Mouse (Mus musculus) thymus, adult 2 months (tissue): Measurements from ENCODE around the gene Zfp592. TPM values are rescaled to one million over a fixed set of nuclear protein-coding genes. Genes with fewer than 3 reads are reported as not detected.

Experiments
- DNase-seq: peaks from one replicate; pipeline ENCODE4 v3.0.0; 2021
- H3K27ac ChIP-seq: fragments of 200-500 bp; 2 replicates; pipeline ENCODE4 v1.5.1; 2012; ENCODE audit warnings: low read length, control low read depth; ENCODE audit not compliant: control insufficient read depth, insufficient read depth
- H3K27me3 ChIP-seq: fragments of 200-500 bp; 2 replicates; pipeline ENCODE4 v1.6.1; 2012; ENCODE audit warnings: mild to moderate bottlenecking, low read length, moderate library complexity, mixed read lengths; ENCODE audit not compliant: control insufficient read depth, insufficient read depth
- H3K36me3 ChIP-seq: fragments of 200-500 bp; 2 replicates; pipeline ENCODE4 v1.6.1; 2012; ENCODE audit warnings: mild to moderate bottlenecking, low read length, moderate library complexity; ENCODE audit not compliant: control insufficient read depth, insufficient read depth
- H3K4me1 ChIP-seq: fragments of 200-500 bp; replicated peaks from 2 replicates; pipeline ENCODE4 v1.6.1; 2012; ENCODE audit warnings: low read length; ENCODE audit not compliant: control insufficient read depth, insufficient read depth
- H3K4me3 ChIP-seq: fragments of 200-500 bp; 2 replicates; pipeline ENCODE4 v1.5.1; 2012; ENCODE audit warnings: mild to moderate bottlenecking, low read length, control low read depth, moderate library complexity; ENCODE audit not compliant: control insufficient read depth, insufficient read depth
- CTCF ChIP-seq: fragments of 200-500 bp; IDR thresholded peaks from 2 replicates; pipeline ENCODE4 v1.5.1; 2012; ENCODE audit warnings: mild to moderate bottlenecking, control low read depth, low read length, moderate library complexity, borderline replicate concordance; ENCODE audit not compliant: control insufficient read depth, poor library complexity, insufficient read depth; ENCODE audit errors: extremely low read depth
- POLR2A ChIP-seq: fragments of 200-500 bp; IDR thresholded peaks from 2 replicates; pipeline ENCODE4 v1.6.1; 2012; ENCODE audit warnings: mild to moderate bottlenecking, low read length, control low read depth, moderate library complexity; ENCODE audit not compliant: control insufficient read depth, poor library complexity, insufficient read depth; ENCODE audit errors: extremely low read depth
- WGBS: fragments of 180-500 bp; shearing (Covaris S2); methylation state at CpG from one replicate; pipeline ENCODE4 v1.1.7; 2018; 5-methylcytosine and 5-hydroxymethylcytosine counted together
- polyA plus RNA-seq: library from polyadenylated mRNA; depleted of rRNA; stranded (reverse); fragments of >200 nt; gene quantifications from 2 replicates; pipeline ENCODE4 v1.2.3, GENCODE M21; 2012; rRNA removed

The Zfp592 gene
- polyA plus RNA-seq, 1 experiment = 45.0 TPM

GRCm38 (mm10) chr7:81075732-81076131, 82.3 kb downstream of the Zfp592 start:
- H3K27ac ChIP-seq = peak overlapping the region; percentile 68

GRCm38 (mm10) chr7:81077009-81077408, 83.5 kb downstream of the Zfp592 start:
- no peaks in the 10 kb centered on the region for H3K36me3 ChIP-seq
- H3K4me3 ChIP-seq = no peak overlapping the region
- TF ChIP-seq CTCF (no peak), POLR2A (no peak)
- WGBS = 91% methylated on average over 6 of the region's 6 CpGs
- no peak for DNase-seq
- peaks cover 20% of the 10 kb centered on the region for H3K4me1 ChIP-seq
- H3K27ac ChIP-seq = no peak overlapping the region
- no peaks in the 10 kb centered on the region for H3K27me3 ChIP-seq

More at GRCm38 (mm10) chr7:81075732-81076131, 82.3 kb downstream of the Zfp592 start:
- Histone ChIP-seq H3K36me3 (no peaks in the 10 kb centered on the region), H3K4me3 (no peak overlapping the region), H3K27me3 (no peaks in the 10 kb centered on the region), H3K4me1 (peaks cover 20% of the 10 kb centered on the region)
- TF ChIP-seq CTCF (no peak), POLR2A (no peak)
- DNase-seq = no peak
- 72% methylated on average over 5 of the region's 5 CpGs for WGBS

- Histone ChIP-seq H3K27ac (no peak overlapping the region), H3K4me1 (peaks cover 20% of the 10 kb centered on the region), H3K36me3 (no peaks in the 10 kb centered on the region), H3K27me3 (no peaks in the 10 kb centered on the region), H3K4me3 (no peak overlapping the region)
- TF ChIP-seq POLR2A (no peak), CTCF (no peak)
- 95% methylated on average over 6 of the region's 6 CpGs for WGBS
- DNase-seq = no peak
Measured at GRCm38 (mm10) chr7:81078740-81079139, 85.3 kb downstream of the Zfp592 start.

- H3K4me1 ChIP-seq = no peaks in the 10 kb centered on the region
- TF ChIP-seq POLR2A (no peak), CTCF (no peak)
- no peaks in the 10 kb centered on the region for H3K27me3 ChIP-seq
- H3K4me3 ChIP-seq = no peak overlapping the region
- no peak for DNase-seq
- no peaks in the 10 kb centered on the region for H3K36me3 ChIP-seq
- no peak overlapping the region for H3K27ac ChIP-seq
- WGBS = 73% methylated on average over 18 of the region's 18 CpGs
Measured at GRCm38 (mm10) chr7:81093420-81093965, 100.0 kb downstream of the Zfp592 start.

GRCm38 (mm10) chr7:81094104-81094757, 100.8 kb downstream of the Zfp592 start:
- no peaks in the 10 kb centered on the region for H3K27me3 ChIP-seq
- no peaks in the 10 kb centered on the region for H3K4me1 ChIP-seq
- TF ChIP-seq CTCF (no peak), POLR2A (no peak)
- WGBS = 93% methylated on average over 6 of the region's 6 CpGs
- no peaks in the 10 kb centered on the region for H3K36me3 ChIP-seq
- H3K4me3 ChIP-seq = no peak overlapping the region
- H3K27ac ChIP-seq = no peak overlapping the region
- no peak for DNase-seq

Other genes starting within 250 kb of the Zfp592 start
- gene Iqgap1, start 167.7 kb upstream of the Zfp592 start, polyA plus RNA-seq = 112 and 119 TPM in 2 replicates
- gene Zscan2, start 132.8 kb upstream of the Zfp592 start, polyA plus RNA-seq = 25.5 and 26.2 TPM in 2 replicates
- gene Wdr73, start 92.4 kb upstream of the Zfp592 start, polyA plus RNA-seq = 27.2 and 31.3 TPM in 2 replicates
- 20.1 and 24.5 TPM in 2 replicates for gene Nmb, start 88.6 kb upstream of the Zfp592 start, polyA plus RNA-seq
- 92.1 and 107 TPM in 2 replicates for gene Sec11a, start 45.9 kb upstream of the Zfp592 start, polyA plus RNA-seq
- 0.51 and 1.4 TPM in 2 replicates for gene Alpk3, start 63.9 kb downstream of the Zfp592 start, polyA plus RNA-seq
- gene Slc28a1, start 121.1 kb downstream of the Zfp592 start, polyA plus RNA-seq = 0.15 and 0.24 TPM in 2 replicates
- gene Pde8a, start 219.9 kb downstream of the Zfp592 start, polyA plus RNA-seq = 3.0 and 3.5 TPM in 2 replicates